Mouse (Mus musculus) naive thymus-derived CD4-positive, alpha-beta T cell, adult 2 months (primary cell): Measurements from ENCODE around the gene Nhsl1.
A peak's percentile ranks its signal among the peaks of the same experiment; 100 is the strongest.

Experiments
- DNase-seq: peaks from one replicate; pipeline ENCODE4 v3.0.0-alpha.2; 2011; ENCODE audit warnings: low read depth

The Nhsl1 gene

DNA sequence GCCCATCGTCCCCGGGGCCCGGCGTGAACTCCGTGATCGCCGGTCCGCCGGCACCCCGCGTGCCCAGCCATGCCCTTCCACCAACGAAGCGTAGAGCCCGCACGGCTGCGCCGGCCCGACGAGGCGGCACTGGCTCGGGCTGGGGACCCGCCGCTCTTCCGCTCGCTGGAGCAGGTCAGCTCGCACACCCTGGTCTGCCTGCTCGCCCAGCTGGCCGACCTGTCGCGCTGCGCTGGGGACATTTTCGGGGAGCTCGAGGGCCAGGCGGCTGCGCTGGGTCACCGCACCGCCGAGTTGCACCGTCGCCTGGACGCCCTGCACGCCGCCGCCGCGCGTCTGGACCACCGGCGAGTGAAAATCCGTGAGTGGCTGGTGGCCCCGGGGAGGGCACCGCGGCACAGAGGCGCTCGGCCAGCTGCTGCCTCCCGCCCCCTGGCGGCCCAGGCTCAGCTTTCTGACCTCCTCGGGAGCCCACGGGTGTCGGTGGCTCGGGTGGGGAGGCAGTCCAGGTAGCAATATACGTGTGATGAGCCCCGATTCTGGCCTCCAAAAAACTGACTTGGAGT is at the start of gene Nhsl1:
Nhsl1 (plus strand) TSS at position 70 of the 566 bp plus-strand sequence.
- DNase-seq: peak; percentile 9

DNA sequence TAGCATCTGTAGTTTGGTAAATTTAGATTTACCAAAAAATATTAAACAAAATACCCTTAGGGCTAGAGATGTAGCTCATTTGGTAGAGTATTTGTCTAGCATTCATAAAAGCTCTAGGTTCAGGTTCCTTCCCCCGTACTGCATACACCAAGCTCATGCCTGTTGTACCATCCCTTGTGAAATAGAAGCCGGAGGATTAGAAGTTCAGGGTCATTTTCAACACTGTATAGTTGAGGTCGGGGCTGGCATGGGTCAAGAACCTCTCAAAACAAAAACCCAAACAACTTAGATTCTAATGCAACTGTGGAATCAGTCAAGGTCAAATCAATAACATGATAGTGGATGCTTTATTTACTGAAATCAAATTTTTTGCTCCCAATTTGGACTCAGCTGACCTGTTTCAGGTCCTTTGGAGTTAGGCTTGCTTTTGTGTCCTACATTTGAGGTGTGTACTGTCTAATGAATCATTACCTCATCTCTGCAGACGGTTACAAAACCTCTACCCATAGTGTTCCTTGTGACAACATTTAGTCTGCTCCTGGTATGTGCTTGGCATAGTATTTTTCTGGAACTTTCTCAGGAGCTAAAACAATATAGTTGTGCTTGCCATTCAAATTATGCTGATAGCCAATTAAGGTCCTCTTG is 42.6 kb upstream of the Nhsl1 start:
- no peak for DNase-seq

DNA sequence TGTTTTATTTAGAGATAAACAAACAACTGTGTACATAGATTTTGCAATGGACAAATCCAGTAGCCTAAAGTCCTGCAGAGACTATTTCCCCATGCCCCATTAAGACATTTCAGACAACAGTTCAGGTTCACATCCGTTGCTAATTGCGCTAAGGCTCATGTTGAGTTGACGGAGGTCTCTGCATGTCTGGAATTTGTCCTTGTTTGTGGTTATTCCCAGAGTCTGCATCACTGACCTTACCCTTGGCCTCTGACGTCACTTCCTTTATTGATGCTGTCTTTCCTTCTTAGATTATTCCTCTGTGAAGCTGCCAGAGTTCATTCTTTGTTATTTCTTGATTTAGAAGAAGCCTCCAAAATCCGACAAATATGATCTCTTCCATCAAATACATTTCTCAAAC is 34.8 kb upstream of the Nhsl1 start:
- no peak for DNase-seq

DNA sequence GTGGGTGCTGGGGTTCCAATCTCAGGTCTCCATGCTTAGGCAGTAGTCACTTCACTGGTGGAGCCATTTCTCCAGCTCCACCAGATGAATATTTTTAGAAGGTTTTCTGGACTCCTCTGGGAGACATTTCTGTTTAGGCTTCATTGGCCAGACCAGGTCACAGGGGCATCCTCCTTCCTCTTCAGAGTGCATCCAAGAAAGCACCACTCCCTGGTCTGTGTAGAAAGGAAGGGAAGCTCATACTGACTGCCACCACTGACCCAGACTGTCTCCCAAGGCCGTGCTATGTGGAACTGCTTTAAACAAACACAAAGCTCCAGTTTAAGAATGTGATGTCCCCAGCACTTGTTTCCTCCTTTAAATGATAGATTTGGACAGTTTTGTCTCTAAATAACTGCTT is 29.3 kb upstream of the Nhsl1 start:
- no peak for DNase-seq

DNA sequence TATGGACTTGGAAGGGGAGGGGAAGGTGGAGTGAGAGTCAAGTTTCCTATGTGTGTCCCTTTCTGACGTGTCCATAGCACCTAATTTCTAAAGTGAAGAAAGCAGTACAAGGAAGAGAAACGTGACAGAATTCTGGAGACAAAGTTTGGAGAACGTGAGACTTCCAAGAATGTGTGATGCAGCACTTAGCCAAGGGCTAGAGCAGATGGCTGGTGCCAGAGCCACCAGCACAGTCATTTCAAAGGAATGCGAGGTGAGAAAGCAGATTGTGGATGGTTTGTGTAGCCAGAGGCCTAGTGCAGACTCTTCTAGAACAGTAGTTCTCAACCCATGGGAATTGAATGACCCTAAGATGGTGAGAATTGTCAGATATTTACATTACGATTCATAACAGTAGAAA is 13.7 kb upstream of the Nhsl1 start:
- DNase-seq: no peak

DNA sequence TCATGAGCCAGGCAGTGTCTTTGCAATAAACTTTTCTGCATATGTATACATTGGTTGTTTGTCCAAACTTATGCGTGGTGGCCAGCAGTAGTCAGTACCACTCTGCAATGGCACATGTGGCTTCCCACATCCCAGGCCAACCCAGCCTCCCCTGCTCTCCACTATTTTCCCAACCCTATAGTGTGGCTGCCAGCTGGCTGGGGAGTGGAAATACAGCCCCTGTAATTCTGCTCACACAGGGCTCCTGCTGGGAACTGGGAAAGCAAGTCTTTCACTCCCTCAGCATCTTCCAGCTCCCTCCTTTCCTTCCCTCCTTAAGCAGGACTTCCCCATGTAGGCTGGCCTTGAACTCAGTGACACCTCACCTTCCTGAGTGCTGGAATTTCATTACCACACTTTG is 3.7 kb upstream of the Nhsl1 start:
- DNase-seq: no peak

DNA sequence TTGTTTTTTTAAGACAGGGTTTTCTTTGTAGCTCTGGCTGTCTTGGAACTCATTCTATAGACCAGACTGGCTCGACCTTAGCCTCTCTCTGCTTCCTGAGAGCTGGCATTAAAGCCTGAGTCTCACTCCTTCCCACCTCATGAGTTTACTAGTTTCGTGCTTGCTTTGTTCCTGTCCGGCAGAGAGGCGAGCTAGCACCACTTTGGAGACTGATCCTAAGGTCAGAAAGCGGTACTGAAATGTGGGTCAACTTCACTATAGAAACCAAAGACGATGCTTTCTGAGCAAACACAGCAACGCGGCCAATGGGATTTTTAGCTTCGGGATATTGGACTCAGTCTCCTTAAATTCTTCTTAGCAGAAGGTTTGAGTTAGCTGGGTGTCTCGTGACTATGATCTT is 1.3 kb upstream of the Nhsl1 start:
- DNase-seq: no peak

DNA sequence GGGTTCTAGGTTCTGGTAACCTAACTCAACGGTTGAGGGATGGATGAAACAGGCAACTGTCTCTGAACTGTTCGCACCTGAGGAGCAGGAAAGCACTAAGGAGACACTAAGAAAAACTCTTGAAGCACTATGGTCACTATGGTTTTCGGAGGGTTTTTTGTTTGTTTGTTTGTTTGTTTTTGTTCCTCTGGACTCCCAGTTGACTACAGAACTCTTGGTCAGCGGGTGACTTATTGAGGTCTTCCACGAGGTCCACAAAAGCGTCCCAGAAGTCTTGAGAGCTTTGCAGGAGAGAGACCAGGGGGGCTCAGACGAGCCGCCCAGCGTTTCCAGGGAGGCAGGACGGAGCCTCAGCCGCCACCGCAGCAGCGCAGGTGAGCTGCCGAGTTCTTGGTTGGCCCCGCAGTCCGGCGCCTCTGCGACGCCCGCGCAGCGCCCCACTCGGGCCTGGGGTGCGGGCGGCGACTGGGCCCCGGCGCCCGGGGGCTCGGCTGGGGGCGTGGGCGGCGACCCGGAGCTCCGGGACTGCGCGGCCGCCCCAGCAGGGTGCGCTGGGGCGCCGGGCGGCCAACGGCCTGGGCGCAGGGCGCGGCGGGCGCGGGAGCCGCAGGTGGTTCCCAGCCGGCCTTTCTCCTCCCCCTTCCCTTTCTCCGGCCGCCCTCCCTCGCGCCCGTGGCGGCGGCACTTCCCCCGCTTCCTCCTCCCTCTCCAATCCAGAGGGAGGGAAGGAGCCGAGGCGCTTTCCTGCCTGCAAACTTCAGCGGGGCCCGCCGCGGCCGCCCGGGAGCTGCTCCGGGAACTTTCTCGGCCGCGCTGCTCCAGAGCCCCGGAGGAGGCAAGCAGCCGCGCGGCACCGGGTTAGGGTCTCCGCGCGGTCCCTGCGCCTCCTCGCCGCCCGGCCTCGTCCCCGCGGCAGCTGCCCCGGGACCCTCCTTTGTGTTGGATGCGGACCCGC is 547 bp upstream of the Nhsl1 start:
- no peak for DNase-seq

DNA sequence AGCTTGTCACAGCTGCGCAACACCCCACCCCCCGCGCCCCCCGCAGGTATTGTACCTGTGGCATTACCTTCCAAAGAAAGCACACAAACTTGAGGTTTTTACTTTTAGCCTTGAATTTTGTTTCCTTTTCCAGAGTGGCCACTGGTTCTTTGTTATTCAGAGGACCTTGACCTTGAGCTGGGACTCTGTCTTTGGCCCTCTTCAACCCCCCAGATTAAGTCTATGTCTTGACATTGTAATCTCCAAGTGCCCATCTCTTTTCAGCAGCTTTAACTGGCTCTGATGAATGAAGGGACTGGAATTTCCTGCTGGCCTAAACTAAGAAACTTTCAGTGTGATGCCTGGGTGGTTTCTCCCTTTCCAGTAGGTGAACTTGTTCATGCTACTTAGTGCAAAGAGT is 906 bp downstream of the Nhsl1 start:
- no peak for DNase-seq

DNA sequence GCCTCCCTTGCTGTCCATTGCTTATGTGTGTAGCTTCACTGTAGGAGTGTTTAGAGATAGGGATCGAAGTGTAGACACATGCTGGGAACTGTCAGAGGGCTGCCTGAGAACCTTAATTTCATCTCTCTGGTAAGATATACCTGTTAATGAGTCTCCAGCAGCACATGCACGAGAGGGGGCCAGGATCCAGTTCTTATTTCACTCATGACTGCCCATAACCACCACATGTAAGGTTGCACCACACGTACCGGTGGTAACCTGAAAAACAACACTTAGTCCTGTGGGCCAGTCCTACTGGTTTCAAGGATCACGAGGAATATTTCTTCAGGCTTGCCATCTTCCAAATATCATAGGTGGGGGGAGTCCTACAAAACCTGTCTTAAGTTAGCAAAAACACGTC is 3.1 kb downstream of the Nhsl1 start:
- no peak for DNase-seq

DNA sequence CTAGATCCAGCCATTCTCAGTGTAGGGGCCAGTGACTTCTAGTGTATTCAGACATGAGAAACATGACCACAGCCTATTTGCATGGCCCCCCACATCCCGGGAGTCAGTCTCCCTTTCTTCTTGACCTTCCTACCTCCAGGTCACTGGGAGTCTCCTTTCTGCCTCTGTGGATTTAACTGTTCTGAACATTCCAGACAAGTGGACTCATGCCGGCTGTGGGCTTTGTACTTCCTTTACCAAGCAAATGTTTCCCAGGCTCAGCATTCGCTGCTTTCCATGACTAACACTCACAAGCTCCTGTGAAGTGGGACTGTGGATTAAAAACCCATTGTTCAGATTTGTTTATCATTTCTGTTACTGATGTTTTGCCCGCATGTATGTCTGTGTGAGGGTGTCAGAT is 4.9 kb downstream of the Nhsl1 start:
- no peak for DNase-seq

DNA sequence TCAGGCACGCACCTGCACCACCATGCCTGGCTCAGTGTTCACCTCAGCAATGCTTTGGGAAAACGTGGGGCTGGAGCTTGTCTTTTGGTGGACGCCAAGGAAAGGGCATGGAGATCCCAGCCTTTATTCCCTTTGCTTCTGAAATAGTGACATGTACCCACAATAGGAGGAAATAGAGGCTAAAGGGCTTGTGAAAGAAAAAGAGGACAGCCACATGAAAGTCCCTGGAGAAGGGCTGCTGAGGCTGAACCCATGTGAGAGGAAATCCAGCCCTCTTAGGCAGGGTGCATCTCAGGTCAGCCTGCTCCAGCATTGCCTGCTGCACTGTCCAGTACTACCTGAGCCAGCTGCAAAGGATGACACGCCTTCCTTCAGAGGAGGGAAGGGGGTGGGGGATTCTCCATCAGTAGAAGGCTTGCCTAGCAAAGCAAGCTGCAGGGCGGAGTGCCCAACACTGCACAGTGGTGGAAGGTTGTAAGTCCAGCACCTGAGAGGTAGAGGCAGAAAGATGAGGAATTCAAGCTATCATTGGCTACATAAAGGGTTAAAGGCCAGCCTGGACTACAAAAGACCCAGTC is 9.6 kb downstream of the Nhsl1 start:
- DNase-seq: no peak

DNA sequence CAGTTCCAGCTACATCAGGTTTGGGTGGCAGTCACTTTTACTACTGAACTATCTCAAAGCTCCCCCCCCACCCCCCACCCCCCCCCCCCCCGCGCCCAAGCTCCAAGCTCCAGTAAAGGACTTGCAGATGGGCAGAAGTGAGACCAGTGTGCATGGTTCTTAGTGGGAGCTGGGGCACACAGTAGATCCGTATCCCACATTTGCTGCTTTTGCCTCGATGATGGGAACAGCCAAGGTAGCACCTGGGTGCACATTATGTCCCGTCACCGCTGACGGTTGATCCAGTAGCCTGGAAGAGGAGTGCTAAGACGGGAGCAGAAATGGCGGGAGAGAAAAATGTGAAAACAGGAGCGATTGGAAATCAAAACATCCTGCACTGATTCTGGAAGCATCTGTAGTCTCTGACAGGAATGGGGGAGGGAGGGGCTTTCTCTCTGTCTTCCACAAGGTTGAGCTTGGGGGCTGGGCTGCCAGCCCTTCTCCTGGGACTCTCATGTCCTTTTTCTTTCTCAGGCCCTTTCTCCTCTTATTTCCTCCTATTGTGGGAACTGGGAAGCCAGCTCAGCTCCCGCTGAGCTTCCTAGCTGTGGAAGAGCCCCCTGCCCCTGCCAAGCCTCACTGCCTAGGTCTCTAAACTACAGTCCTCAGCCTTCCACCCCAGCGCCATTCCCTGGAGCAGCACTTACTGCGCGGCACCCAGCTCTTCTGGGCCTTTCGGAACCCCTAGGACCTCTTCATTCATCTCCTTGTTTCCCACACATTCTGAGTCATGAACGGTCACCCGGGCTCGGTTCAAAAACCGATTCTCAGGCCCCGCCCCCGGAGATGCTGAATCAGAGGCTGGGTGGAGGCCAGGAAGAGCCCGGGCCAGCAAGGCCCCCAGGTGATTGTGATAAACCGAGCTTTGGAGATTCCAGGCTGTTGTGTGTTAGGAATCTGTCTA is 10.6 kb downstream of the Nhsl1 start:
- no peak for DNase-seq

DNA sequence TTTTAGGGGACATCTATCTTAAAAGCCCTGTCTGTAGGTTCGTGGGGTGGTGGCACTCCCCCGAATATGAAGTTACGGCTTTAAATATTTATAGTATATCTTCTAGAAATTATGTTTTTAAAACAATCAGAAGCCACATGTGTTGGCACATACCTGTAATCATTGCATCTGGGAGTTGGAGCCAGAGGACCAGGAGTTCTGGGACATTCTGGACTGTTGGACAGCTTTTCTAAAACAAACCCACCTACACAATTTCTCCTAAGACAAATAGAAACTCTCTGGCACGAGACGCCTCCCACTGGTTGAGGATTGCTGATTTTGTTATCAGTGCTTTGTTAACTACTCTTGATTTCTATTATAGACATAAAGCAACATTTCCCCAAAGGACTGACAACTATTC is 11.7 kb downstream of the Nhsl1 start:
- no peak for DNase-seq

DNA sequence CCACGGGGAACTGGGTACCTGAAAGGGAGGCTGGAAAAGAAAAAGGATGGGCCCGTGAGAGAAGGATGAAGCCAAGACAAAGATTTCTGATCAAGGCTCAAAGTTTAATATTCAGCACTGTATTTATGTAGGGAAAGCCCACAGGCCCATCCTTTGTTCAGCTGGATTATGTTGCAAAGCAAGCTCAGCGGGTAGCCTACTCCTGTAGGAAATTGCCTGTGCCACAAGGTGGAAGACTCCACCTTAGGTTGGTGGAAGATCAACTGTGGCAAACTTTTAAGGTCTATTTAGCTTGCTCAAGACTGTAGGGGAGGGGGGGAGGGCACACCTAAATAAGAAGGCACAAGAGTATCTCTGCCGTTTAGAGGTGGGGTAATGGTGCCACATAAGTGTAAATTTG is 14.8 kb downstream of the Nhsl1 start:
- DNase-seq: no peak

DNA sequence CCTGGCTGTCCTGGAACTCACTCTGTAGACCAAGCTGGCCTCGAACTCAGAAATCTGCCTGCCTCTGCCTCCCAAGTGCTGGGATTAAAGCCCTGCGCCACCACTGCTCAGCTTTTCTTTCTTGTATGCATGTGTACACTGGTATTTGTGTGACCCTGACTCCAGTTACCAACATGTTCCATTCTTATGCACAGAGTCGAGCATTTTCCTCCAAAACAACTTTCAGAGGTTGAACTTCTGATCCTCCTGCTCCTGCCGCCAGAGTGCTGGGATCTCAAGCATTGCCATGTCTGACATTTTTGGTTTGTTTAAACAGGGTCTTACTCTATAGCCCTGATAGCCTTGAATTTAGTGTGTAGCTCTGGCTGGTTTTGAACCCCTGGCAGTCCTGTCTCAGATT is 15.4 kb downstream of the Nhsl1 start:
- no peak for DNase-seq

DNA sequence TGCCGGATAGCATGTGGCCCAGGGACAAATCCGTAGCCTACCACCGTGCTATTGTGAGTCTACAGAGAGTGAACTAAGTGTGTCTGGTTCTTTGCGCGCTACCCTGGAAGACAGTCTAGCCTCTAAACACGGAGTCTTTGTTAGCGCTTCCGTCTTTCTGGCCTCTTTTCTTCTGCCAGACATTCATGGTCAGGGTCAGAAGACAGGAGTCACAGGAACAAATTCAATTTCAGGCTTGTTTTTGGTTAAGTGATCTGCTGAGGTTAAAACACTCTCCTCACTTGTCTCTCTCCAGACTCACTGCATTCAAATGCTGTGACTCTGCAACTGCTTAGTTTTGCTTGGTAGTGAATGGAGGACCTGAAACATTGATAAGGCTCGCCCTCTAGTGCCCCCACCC is 15.9 kb downstream of the Nhsl1 start:
- no peak for DNase-seq

DNA sequence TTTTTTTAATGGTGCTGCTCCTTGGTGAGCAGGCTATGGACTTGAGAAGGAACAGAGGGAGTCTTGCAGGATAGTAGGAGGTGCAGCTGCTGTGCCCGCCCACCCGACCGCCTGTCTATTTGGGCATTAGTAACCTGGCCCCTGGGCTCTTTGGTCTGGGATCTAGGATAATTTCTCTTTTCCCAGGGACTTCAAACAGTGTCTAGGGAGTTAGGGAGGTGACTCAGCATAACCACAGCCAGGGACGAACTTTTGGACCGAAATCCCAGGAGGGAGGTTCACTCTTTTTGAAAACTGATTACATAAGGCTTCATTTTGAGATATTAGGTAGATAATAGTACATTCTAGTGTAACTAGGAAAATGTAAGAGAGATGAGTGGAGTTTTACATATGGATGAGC is 18.9 kb downstream of the Nhsl1 start:
- DNase-seq: no peak

DNA sequence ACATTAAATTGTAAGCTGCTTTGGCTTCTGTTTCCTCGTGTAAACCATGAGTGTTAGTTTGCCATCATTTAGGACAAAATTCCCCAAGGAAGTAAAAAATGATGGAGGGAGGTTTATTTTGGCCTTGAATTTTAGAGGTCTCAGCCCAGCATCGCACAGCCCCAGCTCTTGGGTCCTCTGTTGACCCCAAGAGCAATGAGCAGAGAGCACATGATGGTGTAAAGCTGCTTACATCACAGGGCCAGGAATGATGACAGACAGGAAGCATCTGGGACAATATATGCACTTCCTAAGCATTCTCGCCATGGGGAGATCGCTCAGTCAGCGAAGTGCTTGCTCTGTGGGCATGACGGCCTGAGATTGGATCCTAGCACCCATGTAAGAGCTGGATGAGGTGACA is 20.6 kb downstream of the Nhsl1 start:
- no peak for DNase-seq

DNA sequence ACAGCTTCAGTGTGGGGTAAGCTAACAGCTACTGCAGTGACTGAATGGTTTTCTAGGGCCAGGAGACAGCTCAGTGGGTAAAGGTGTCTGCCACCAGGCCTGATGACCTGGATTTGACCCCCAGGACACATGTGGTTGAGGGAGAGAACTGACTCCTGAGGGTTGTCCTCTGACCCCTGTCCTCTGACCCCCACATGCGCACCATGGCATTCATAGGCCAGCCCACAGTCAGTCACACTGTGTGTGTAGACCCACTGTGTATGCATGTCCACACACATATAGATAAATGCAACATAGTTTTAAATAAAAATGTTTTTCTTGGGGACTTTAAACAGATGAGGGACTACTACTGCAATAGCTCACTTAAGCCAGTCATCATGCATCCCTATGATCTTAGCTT is 22.1 kb downstream of the Nhsl1 start:
- DNase-seq: no peak

DNA sequence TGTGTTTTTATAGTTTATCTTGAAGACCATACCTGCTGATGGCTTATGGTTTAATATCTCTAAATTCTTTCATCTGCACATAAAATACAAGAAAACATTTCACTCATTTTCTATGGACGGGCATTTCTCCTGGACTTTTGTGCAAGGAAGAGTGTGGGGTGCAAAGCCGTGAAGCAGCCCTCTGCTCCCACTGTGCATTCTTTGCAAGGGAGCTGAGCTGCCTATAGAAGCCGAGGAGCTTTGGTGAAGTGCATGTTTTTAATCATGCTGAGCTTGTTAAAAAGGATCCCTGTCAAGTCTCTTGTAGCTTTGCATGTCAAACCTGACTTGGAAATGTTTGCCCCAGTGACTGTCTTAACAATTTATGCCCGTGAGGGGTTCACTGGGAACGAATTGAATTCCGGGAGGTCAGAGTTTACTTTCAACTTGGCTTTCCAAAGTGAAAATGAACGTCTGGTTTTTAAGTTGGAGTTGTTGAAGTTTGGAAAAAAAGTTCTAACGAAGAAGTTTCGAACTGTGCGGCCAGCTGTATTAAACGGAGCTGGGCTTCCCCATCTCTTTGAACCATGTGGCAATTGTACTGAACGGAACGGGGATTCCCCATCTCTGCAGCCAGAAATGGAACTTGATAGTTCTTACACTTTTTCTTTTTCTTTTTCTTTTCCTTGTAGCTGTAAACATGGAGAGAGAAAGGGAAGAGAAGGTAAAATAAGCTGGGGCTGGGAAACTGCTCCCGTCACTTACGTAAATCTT is 22.8 kb downstream of the Nhsl1 start:
- DNase-seq: no peak
